Mouse (Mus musculus) hindbrain, embryonic 16.5 days (tissue): ENCODE measurements around the gene Dnah8. TPM values are rescaled to one million over a fixed set of nuclear protein-coding genes. Genes with fewer than 3 reads are reported as not detected.

ENCODE experiments used
- ATAC-seq: fragments of 200-750 bp; cut with Nextera tagmentation; 2 replicates; pipeline ENCODE4 v1.8.0; 2017; ENCODE audit warnings: moderate TSS enrichment, moderate library complexity
- H3K27ac ChIP-seq: fragments of 300-500 bp; sonication (generic); 2 replicates; pipeline ENCODE4 v1.5.1; 2014; ENCODE audit warnings: low read depth, mild to moderate bottlenecking, control low read depth, low read length, moderate library complexity
- H3K27me3 ChIP-seq: fragments of 300-500 bp; sonication (generic); replicated peaks from 2 replicates; pipeline ENCODE4 v1.6.1; 2014; ENCODE audit warnings: low read length; ENCODE audit not compliant: control insufficient read depth, insufficient read depth
- H3K36me3 ChIP-seq: fragments of 300-500 bp; sonication (generic); 2 replicates; pipeline ENCODE4 v1.6.1; 2014; ENCODE audit warnings: mild to moderate bottlenecking, low read length, moderate library complexity, mixed read lengths; ENCODE audit not compliant: control insufficient read depth, insufficient read depth
- H3K4me1 ChIP-seq: fragments of 300-500 bp; sonication (generic); 2 replicates; pipeline ENCODE4 v1.6.1; 2014; ENCODE audit warnings: low read depth, low read length; ENCODE audit not compliant: control insufficient read depth, insufficient read depth
- H3K4me2 ChIP-seq: fragments of 300-500 bp; sonication (generic); 2 replicates; pipeline ENCODE4 v1.6.1; 2014; ENCODE audit warnings: mild to moderate bottlenecking, low read length, control low read depth, moderate library complexity
- H3K4me3 ChIP-seq: fragments of 300-500 bp; sonication (generic); 2 replicates; pipeline ENCODE4 v1.5.1; 2014; ENCODE audit warnings: mild to moderate bottlenecking, low read length, control low read depth, moderate library complexity
- H3K9ac ChIP-seq: fragments of 300-500 bp; sonication (generic); 2 replicates; pipeline ENCODE4 v1.6.1; 2014; ENCODE audit warnings: low read depth, mild to moderate bottlenecking, control low read depth, low read length, moderate library complexity
- H3K9me3 ChIP-seq: fragments of 300-500 bp; sonication (generic); 2 replicates; pipeline ENCODE4 v1.6.1; 2014; ENCODE audit warnings: mild to moderate bottlenecking, low read length, moderate library complexity; ENCODE audit not compliant: control insufficient read depth
- WGBS: fragments of 180-500 bp; shearing (Covaris S2); extraction: QIAGEN DNeasy Blood & Tissue Kit; methylation state at CpG from one replicate; pipeline ENCODE4 v1.1.7; 2014; 5-methylcytosine and 5-hydroxymethylcytosine counted together
- polyA plus RNA-seq: library from polyadenylated mRNA; unstranded; fragments of >200 nt; fragmentation: Nextera tagmentation; extraction: Ambion mirVana; gene quantifications from 2 replicates; pipeline ENCODE4 v1.2.1, GENCODE M21; 2015

Dnah8 gene
- polyA plus RNA-seq, 1 experiment from 2014 or later: 1.7 TPM

GRCm38 (mm10) chr17:30606206-30606605, 17.9 kb upstream of the Dnah8 start:
- Histone ChIP-seq H3K9ac (no peak overlapping the region), H3K27ac (no peak overlapping the region), H3K4me3 (no peak overlapping the region), H3K4me1 (peaks cover 6% of the 10 kb centered on the region; the same call in 1 of the 2 replicates), H3K27me3 (no peaks in the 10 kb centered on the region), H3K36me3 (peaks cover 9% of the 10 kb centered on the region), H3K4me2 (no peak overlapping the region), H3K9me3 (no peaks in the 10 kb centered on the region)
- WGBS: 87% methylated on average over 11 of the region's 11 CpGs
- ATAC-seq: no peak

GRCm38 (mm10) chr17:30606634-30607081, 17.5 kb upstream of the Dnah8 start:
- peaks cover 9% of the 10 kb centered on the region for H3K36me3 ChIP-seq
- H3K9me3 ChIP-seq: no peaks in the 10 kb centered on the region
- H3K9ac ChIP-seq: no peak overlapping the region
- H3K27me3 ChIP-seq: no peaks in the 10 kb centered on the region
- H3K27ac ChIP-seq: no peak overlapping the region
- peaks cover 11% of the 10 kb centered on the region for H3K4me1 ChIP-seq
- no peak overlapping the region for H3K4me2 ChIP-seq
- no peak for ATAC-seq
- no peak overlapping the region for H3K4me3 ChIP-seq
- WGBS: 86% methylated on average over 8 of the region's 8 CpGs

GRCm38 (mm10) chr17:30607330-30607729, 16.8 kb upstream of the Dnah8 start:
- no peak overlapping the region for H3K27ac ChIP-seq
- H3K4me3 ChIP-seq: no peak overlapping the region
- no peaks in the 10 kb centered on the region for H3K9me3 ChIP-seq
- WGBS: 93% methylated on average over 7 of the region's 7 CpGs
- H3K36me3 ChIP-seq: peaks cover 8% of the 10 kb centered on the region
- peaks cover 14% of the 10 kb centered on the region for H3K4me1 ChIP-seq
- no peak overlapping the region for H3K9ac ChIP-seq
- no peaks in the 10 kb centered on the region for H3K27me3 ChIP-seq
- no peak for ATAC-seq
- no peak overlapping the region for H3K4me2 ChIP-seq

GRCm38 (mm10) chr17:30607909-30608495, 16.2 kb upstream of the Dnah8 start:
- Histone ChIP-seq H3K4me3 (no peak overlapping the region), H3K9ac (no peak overlapping the region), H3K9me3 (no peaks in the 10 kb centered on the region), H3K4me1 (peaks cover 14% of the 10 kb centered on the region), H3K36me3 (peaks cover 2% of the 10 kb centered on the region; the same call in 1 of the 2 replicates), H3K27me3 (no peaks in the 10 kb centered on the region), H3K4me2 (no peak overlapping the region), H3K27ac (peak overlapping the region; percentile 29; the same call in 1 of the 2 replicates)
- ATAC-seq: no peak
- 53% methylated on average over 8 of the region's 8 CpGs for WGBS

- Histone ChIP-seq H3K27ac (no peak overlapping the region), H3K27me3 (no peaks in the 10 kb centered on the region), H3K9me3 (no peaks in the 10 kb centered on the region), H3K36me3 (no peaks in the 10 kb centered on the region), H3K9ac (no peak overlapping the region), H3K4me1 (peaks cover 14% of the 10 kb centered on the region), H3K4me3 (no peak overlapping the region), H3K4me2 (no peak overlapping the region)
- no peak for ATAC-seq
- WGBS: 86% methylated on average over 16 of the region's 16 CpGs
These were observed 14.7 kb upstream of the Dnah8 start for GRCm38 (mm10) chr17:30609305-30609979.

GRCm38 (mm10) chr17:30609980-30610307, 14.2 kb upstream of the Dnah8 start:
- Histone ChIP-seq H3K27ac (no peak overlapping the region), H3K27me3 (no peaks in the 10 kb centered on the region), H3K9ac (no peak overlapping the region), H3K4me3 (no peak overlapping the region), H3K4me1 (peaks cover 14% of the 10 kb centered on the region), H3K36me3 (no peaks in the 10 kb centered on the region), H3K9me3 (no peaks in the 10 kb centered on the region), H3K4me2 (no peak overlapping the region)
- ATAC-seq: no peak
- WGBS: 97% methylated on average over 5 of the region's 5 CpGs

- H3K9ac ChIP-seq: no peak overlapping the region
- no peak overlapping the region for H3K27ac ChIP-seq
- H3K4me1 ChIP-seq: peaks cover 14% of the 10 kb centered on the region
- no peak overlapping the region for H3K4me3 ChIP-seq
- H3K27me3 ChIP-seq: no peaks in the 10 kb centered on the region
- no peak for ATAC-seq
- H3K4me2 ChIP-seq: no peak overlapping the region
- WGBS: 79% methylated on average over 1 of the region's 1 CpGs
- no peaks in the 10 kb centered on the region for H3K36me3 ChIP-seq
- H3K9me3 ChIP-seq: no peaks in the 10 kb centered on the region
These were observed 13.4 kb upstream of the Dnah8 start for GRCm38 (mm10) chr17:30610739-30611138.

- no peak for ATAC-seq
- Histone ChIP-seq H3K9ac (peak overlapping the region; percentile 87), H3K27me3 (no peaks in the 10 kb centered on the region), H3K4me1 (peaks cover 14% of the 10 kb centered on the region), H3K9me3 (no peaks in the 10 kb centered on the region), H3K4me3 (peak overlapping the region; percentile 74), H3K27ac (peak overlapping the region; percentile 87), H3K4me2 (peak overlapping the region; percentile 77), H3K36me3 (no peaks in the 10 kb centered on the region)
- 28% methylated on average over 18 of the region's 18 CpGs for WGBS
These were observed 12.7 kb upstream of the Dnah8 start for GRCm38 (mm10) chr17:30611221-30612074.
